Mouse (Mus musculus): ENCODE results near the gene Mrps5.

DNA sequence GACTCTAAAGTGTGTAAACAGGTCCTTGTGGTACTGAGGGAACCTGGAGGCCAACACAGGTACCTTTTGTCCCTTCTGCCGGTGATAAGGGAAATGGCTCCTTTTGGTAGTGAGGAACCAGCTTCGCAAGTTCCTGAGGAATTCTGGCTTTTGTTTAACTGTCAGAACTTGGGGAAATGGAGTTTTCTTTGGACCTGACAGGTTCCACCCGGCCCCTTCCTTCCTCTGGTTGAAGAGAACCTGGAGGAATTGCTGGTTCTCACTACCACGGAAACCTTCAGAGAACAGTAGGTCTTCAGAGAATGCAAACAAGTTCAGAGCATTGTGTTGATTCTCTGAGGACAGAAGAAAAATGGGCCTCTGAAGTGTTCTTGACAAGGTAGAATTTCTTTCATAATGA lies 24.4 kb downstream of the Mrps5 start:
- TF ChIP-seq GATA1 (IDR thresholded peaks at IDR 0.05; ENCODE audit: borderline replicate concordance, low read length), result no peak
- no peak for TF ChIP-seq FLI1 (IDR thresholded peaks at IDR 0.05; ENCODE audit: low read length)

Measured in megakaryocyte, embryonic 14.5 days (primary cell).